Mouse (Mus musculus) heart, adult 11 months (tissue): Measurements from ENCODE around the gene Krt31.

Source experiments
- DNase-seq: peaks from one replicate; pipeline ENCODE4 v3.0.0; 2022

Krt31 gene

DNA sequence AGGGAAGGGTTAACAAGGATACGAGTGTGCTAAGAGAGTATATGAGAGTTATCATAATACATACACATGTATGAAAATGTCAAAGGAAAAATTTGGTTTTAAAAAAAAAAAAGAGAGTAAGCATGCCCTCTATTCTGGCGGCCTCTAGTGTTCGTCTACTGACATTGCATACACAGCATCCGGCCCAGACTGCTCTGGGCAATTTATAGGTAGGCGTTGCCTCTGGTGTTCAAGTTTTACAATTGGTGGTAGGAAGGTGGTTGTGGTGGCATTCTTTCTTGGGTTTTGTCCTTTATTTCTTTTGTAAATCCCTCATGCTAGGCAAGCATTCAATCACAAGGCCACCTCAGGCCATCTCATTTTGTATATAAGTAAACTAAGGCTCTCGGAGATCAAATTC is 45.5 kb downstream of the Krt31 start:
- peak; percentile 79 for DNase-seq

GRCm38 (mm10) chr11:99999091-99999490 is 51.3 kb downstream of the Krt31 start:
- peak; percentile 56 for DNase-seq
